Mouse (Mus musculus): ENCODE measurements around the gene Lmnb2. TPM values are rescaled to one million over a fixed set of nuclear protein-coding genes. Genes with fewer than 3 reads are reported as not detected.

Lmnb2 gene
- polyA plus RNA-seq, 1 experiment from 2014 or later: 59.3 TPM

GRCm38 (mm10) chr10:80933421-80933979 lies 15.5 kb upstream of the Lmnb2 start:
- peak overlapping the region; percentile 53 for H3K4me3 ChIP-seq (replicated peaks)
- H3K27ac ChIP-seq: peak overlapping the region; percentile 22; the same call in 1 of the 2 replicates
- H3K27me3 ChIP-seq: peaks cover 81% of the 10 kb centered on the region
- no peak for ATAC-seq (replicated peaks; ENCODE audit: low FRiP score)
- peaks cover 90% of the 10 kb centered on the region for H3K4me1 ChIP-seq
- H3K4me2 ChIP-seq: peak overlapping the region; percentile 93
- no peaks in the 10 kb centered on the region for H3K9me3 ChIP-seq (replicated peaks)
- no peaks in the 10 kb centered on the region for H3K36me3 ChIP-seq
- H3K9ac ChIP-seq: peak overlapping the region; percentile 17; the same call in 1 of the 2 replicates
- WGBS: 3% methylated on average over 21 of the region's 21 CpGs

- no peaks in the 10 kb centered on the region for H3K36me3 ChIP-seq
- WGBS: 3% methylated on average over 17 of the region's 17 CpGs
- H3K9ac ChIP-seq: peak overlapping the region; percentile 35; the same call in 1 of the 2 replicates
- peak overlapping the region; percentile 22; the same call in 1 of the 2 replicates for H3K27ac ChIP-seq
- no peak for ATAC-seq (replicated peaks; ENCODE audit: low FRiP score)
- H3K27me3 ChIP-seq: peaks cover 75% of the 10 kb centered on the region
- H3K4me3 ChIP-seq (replicated peaks): peak overlapping the region; percentile 53
- H3K4me1 ChIP-seq: peaks cover 84% of the 10 kb centered on the region
- H3K4me2 ChIP-seq: peak overlapping the region; percentile 93
- H3K9me3 ChIP-seq (replicated peaks): no peaks in the 10 kb centered on the region
Observed at GRCm38 (mm10) chr10:80932700-80933420, 14.8 kb upstream of the Lmnb2 start.

- ATAC-seq (replicated peaks; ENCODE audit: low FRiP score): no peak
- peak overlapping the region; percentile 53 for H3K4me3 ChIP-seq (replicated peaks)
Observed at GRCm38 (mm10) chr10:80932206-80932605, 14.2 kb upstream of the Lmnb2 start.

GRCm38 (mm10) chr10:80931695-80932094 lies 13.7 kb upstream of the Lmnb2 start:
- WGBS: 2% methylated on average over 26 of the region's 26 CpGs
- Histone ChIP-seq H3K4me1 (peaks cover 76% of the 10 kb centered on the region), H3K27ac (no peak overlapping the region), H3K4me2 (peak overlapping the region; percentile 93), H3K9ac (0 out of 2 replicates have a peak overlapping the region, but pooled peaks have one; percentile 55), H3K4me3 (replicated peaks) (peak overlapping the region; percentile 53), H3K9me3 (replicated peaks) (no peaks in the 10 kb centered on the region), H3K27me3 (peaks cover 64% of the 10 kb centered on the region), H3K36me3 (no peaks in the 10 kb centered on the region)
- no peak for ATAC-seq (replicated peaks; ENCODE audit: low FRiP score)

More at GRCm38 (mm10) chr10:80932206-80932605, 14.2 kb upstream of the Lmnb2 start:
- under 1% methylated on average over 20 of the region's 20 CpGs for WGBS
- Histone ChIP-seq H3K27ac (no peak overlapping the region), H3K4me1 (peaks cover 77% of the 10 kb centered on the region), H3K36me3 (no peaks in the 10 kb centered on the region), H3K27me3 (peaks cover 69% of the 10 kb centered on the region), H3K9me3 (replicated peaks) (no peaks in the 10 kb centered on the region), H3K9ac (peak overlapping the region; percentile 35; the same call in 1 of the 2 replicates), H3K4me2 (peak overlapping the region; percentile 93)

- 4% methylated on average over 14 of the region's 14 CpGs for WGBS
- H3K4me3 ChIP-seq (replicated peaks): peak overlapping the region; percentile 53
- H3K9me3 ChIP-seq (replicated peaks): no peaks in the 10 kb centered on the region
- H3K27ac ChIP-seq: no peak overlapping the region
- peaks cover 60% of the 10 kb centered on the region for H3K27me3 ChIP-seq
- H3K4me2 ChIP-seq: peak overlapping the region; percentile 93
- no peak for ATAC-seq (replicated peaks; ENCODE audit: low FRiP score)
- peaks cover 71% of the 10 kb centered on the region for H3K4me1 ChIP-seq
- H3K9ac ChIP-seq: peak overlapping the region; percentile 55
- H3K36me3 ChIP-seq: no peaks in the 10 kb centered on the region
Observed at GRCm38 (mm10) chr10:80931153-80931671, 13.2 kb upstream of the Lmnb2 start.

- peak overlapping the region; percentile 13; the same call in 1 of the 2 replicates for H3K27ac ChIP-seq
- H3K4me1 ChIP-seq: peaks cover 64% of the 10 kb centered on the region
- H3K36me3 ChIP-seq: no peaks in the 10 kb centered on the region
- peak overlapping the region; percentile 55 for H3K9ac ChIP-seq
- H3K27me3 ChIP-seq: peaks cover 54% of the 10 kb centered on the region
- H3K4me3 ChIP-seq (replicated peaks): peak overlapping the region; percentile 53
- WGBS: under 1% methylated on average over 45 of the region's 45 CpGs
- H3K4me2 ChIP-seq: peak overlapping the region; percentile 93
- no peak; the same call in 1 of the 2 replicates for ATAC-seq (replicated peaks; ENCODE audit: low FRiP score)
- H3K9me3 ChIP-seq (replicated peaks): no peaks in the 10 kb centered on the region
Observed at GRCm38 (mm10) chr10:80930361-80931152, 12.5 kb upstream of the Lmnb2 start.

- WGBS: under 1% methylated on average over 56 of the region's 56 CpGs
- Histone ChIP-seq H3K9ac (peak within 1 kb of the TSS; percentile 57), H3K4me3 (replicated peaks) (peak within 1 kb of the TSS; percentile 59), H3K36me3 (no peaks in the 10 kb centered on the region), H3K27ac (peak within 1 kb of the TSS; percentile 93), H3K4me2 (peak within 1 kb of the TSS; percentile 93), H3K9me3 (replicated peaks) (no peaks in the 10 kb centered on the region), H3K4me1 (peaks cover 56% of the 10 kb centered on the region), H3K27me3 (peaks cover 45% of the 10 kb centered on the region)
- peak; percentile 91 for ATAC-seq (replicated peaks; ENCODE audit: low FRiP score)
Observed at GRCm38 (mm10) chr10:80929299-80930226, 11.5 kb upstream of the Lmnb2 start, which contains the start of gene Gadd45b. Gene Gadd45b, plus strand, starts transcription at chr10:80930073.

GRCm38 (mm10) chr10:80928586-80929298 lies 10.7 kb upstream of the Lmnb2 start:
- peak overlapping the region; percentile 93 for H3K4me2 ChIP-seq
- peak overlapping the region; percentile 93 for H3K27ac ChIP-seq
- peak overlapping the region; percentile 59 for H3K4me3 ChIP-seq (replicated peaks)
- H3K36me3 ChIP-seq: no peaks in the 10 kb centered on the region
- peaks cover 53% of the 10 kb centered on the region for H3K4me1 ChIP-seq
- under 1% methylated on average over 48 of the region's 48 CpGs for WGBS
- peak; percentile 36 for ATAC-seq (replicated peaks; ENCODE audit: low FRiP score)
- H3K27me3 ChIP-seq: peaks cover 37% of the 10 kb centered on the region
- no peaks in the 10 kb centered on the region for H3K9me3 ChIP-seq (replicated peaks)
- H3K9ac ChIP-seq: peak overlapping the region; percentile 57

GRCm38 (mm10) chr10:80925472-80925871 lies 7.4 kb upstream of the Lmnb2 start:
- no peaks in the 10 kb centered on the region for H3K36me3 ChIP-seq
- H3K4me3 ChIP-seq (replicated peaks): no peak overlapping the region
- no peak overlapping the region for H3K27ac ChIP-seq
- H3K4me2 ChIP-seq: no peak overlapping the region
- no peak overlapping the region for H3K9ac ChIP-seq
- H3K9me3 ChIP-seq (replicated peaks): no peaks in the 10 kb centered on the region
- peaks cover 4% of the 10 kb centered on the region; the same call in 1 of the 2 replicates for H3K27me3 ChIP-seq
- no peak for ATAC-seq (replicated peaks; ENCODE audit: low FRiP score)
- peaks cover 34% of the 10 kb centered on the region for H3K4me1 ChIP-seq
- 55% methylated on average over 3 of the region's 3 CpGs for WGBS

- Histone ChIP-seq H3K27ac (peak overlapping the region; percentile 76), H3K9ac (peak overlapping the region; percentile 41), H3K4me1 (peaks cover 28% of the 10 kb centered on the region)
Observed at GRCm38 (mm10) chr10:80921923-80922322, 3.9 kb upstream of the Lmnb2 start.

More at GRCm38 (mm10) chr10:80921923-80922322, 3.9 kb upstream of the Lmnb2 start:
- Histone ChIP-seq H3K27me3 (no peaks in the 10 kb centered on the region; the same call in 1 of the 2 replicates), H3K4me3 (replicated peaks) (peak overlapping the region; percentile 38), H3K4me2 (peak overlapping the region; percentile 65), H3K9me3 (replicated peaks) (no peaks in the 10 kb centered on the region), H3K36me3 (no peaks in the 10 kb centered on the region)
- WGBS: 4% methylated on average over 16 of the region's 16 CpGs
- ATAC-seq (replicated peaks; ENCODE audit: low FRiP score): peak; percentile 47

Data from kidney, embryonic 15.5 days (tissue).